Mouse (Mus musculus) cortical plate, adult 2 months (tissue): ENCODE data around the gene Cdcp2. TPM values are rescaled to one million over a fixed set of nuclear protein-coding genes. Genes with fewer than 3 reads are reported as not detected.
A peak's percentile ranks its signal among the peaks of the same experiment; 100 is the strongest.

Experiments
- H3K27ac ChIP-seq: fragments of 200-500 bp; 2 replicates; pipeline ENCODE4 v1.5.1; 2012; ENCODE audit warnings: low read length, control low read depth, inconsistent platforms; ENCODE audit not compliant: insufficient read depth
- H3K4me1 ChIP-seq: fragments of 200-500 bp; 2 replicates; pipeline ENCODE4 v1.6.1; 2011; ENCODE audit warnings: low read length; ENCODE audit not compliant: control insufficient read depth, insufficient read depth
- H3K4me3 ChIP-seq: fragments of 200-500 bp; 2 replicates; pipeline ENCODE4 v1.5.1; 2011; ENCODE audit warnings: mild to moderate bottlenecking, low read length, control low read depth; ENCODE audit not compliant: insufficient read depth
- CTCF ChIP-seq: fragments of 200-500 bp; IDR thresholded peaks from 2 replicates; pipeline ENCODE4 v1.5.1; 2011; ENCODE audit warnings: mild to moderate bottlenecking, control low read depth, low read length; ENCODE audit not compliant: insufficient read depth; ENCODE audit errors: extremely low read depth
- POLR2A ChIP-seq: fragments of 200-500 bp; IDR thresholded peaks from 2 replicates; pipeline ENCODE4 v1.6.1; 2011; ENCODE audit warnings: mild to moderate bottlenecking, low read length, control low read depth; ENCODE audit not compliant: insufficient read depth; ENCODE audit errors: extremely low read depth
- polyA plus RNA-seq: library from polyadenylated mRNA; depleted of rRNA; stranded (reverse); fragments of >200 nt; gene quantifications from 2 replicates; pipeline ENCODE4 v1.2.3, GENCODE M21; 2012

The Cdcp2 gene
- polyA plus RNA-seq, 1 experiment: not detected

- H3K27ac ChIP-seq: no peak overlapping the region
- 0 out of 2 replicates have a peak, but pooled peaks cover 2% of the 10 kb centered on the region for H3K4me1 ChIP-seq
- TF ChIP-seq CTCF: no peak
- TF ChIP-seq POLR2A: no peak
- H3K4me3 ChIP-seq: no peak overlapping the region
These were observed 32.1 kb upstream of the Cdcp2 start for GRCm38 (mm10) chr4:107064394-107065098.

GRCm38 (mm10) chr4:107066252-107067124, 30.2 kb upstream of the Cdcp2 start, which contains the start of the genes Mrpl37 and Cyb5rl:
Mrpl37 (minus strand) TSS chr4:107066868.
Cyb5rl (plus strand) TSS chr4:107066988.
- TF ChIP-seq CTCF (no peak), POLR2A (peak; percentile 95)
- H3K4me3 ChIP-seq: peak within 1 kb of the TSS; percentile 70

GRCm38 (mm10) chr4:107067151-107067840, 29.4 kb upstream of the Cdcp2 start:
- 0 out of 2 replicates have a peak, but pooled peaks cover 2% of the 10 kb centered on the region for H3K4me1 ChIP-seq
- H3K4me3 ChIP-seq: peak overlapping the region; percentile 70
- H3K27ac ChIP-seq: no peak overlapping the region
- no peak for TF ChIP-seq POLR2A
- TF ChIP-seq CTCF: no peak

More at GRCm38 (mm10) chr4:107066252-107067124, 30.2 kb upstream of the Cdcp2 start, which contains the start of the genes Mrpl37 and Cyb5rl:
- 0 out of 2 replicates have a peak, but pooled peaks cover 2% of the 10 kb centered on the region for H3K4me1 ChIP-seq
- H3K27ac ChIP-seq: no peak within 1 kb of the TSS

GRCm38 (mm10) chr4:107072343-107072742, 24.3 kb upstream of the Cdcp2 start:
- no peak for TF ChIP-seq POLR2A
- TF ChIP-seq CTCF: no peak
- no peak overlapping the region for H3K4me3 ChIP-seq
- 0 out of 2 replicates have a peak, but pooled peaks cover under 1% of the 10 kb centered on the region for H3K4me1 ChIP-seq
- no peak overlapping the region for H3K27ac ChIP-seq

GRCm38 (mm10) chr4:107075456-107075855, 21.2 kb upstream of the Cdcp2 start:
- Histone ChIP-seq H3K4me1 (no peaks in the 10 kb centered on the region), H3K4me3 (no peak overlapping the region), H3K27ac (no peak overlapping the region)
- TF ChIP-seq POLR2A (no peak), CTCF (no peak)

GRCm38 (mm10) chr4:107078894-107079293, 17.8 kb upstream of the Cdcp2 start:
- Histone ChIP-seq H3K27ac (no peak overlapping the region), H3K4me1 (no peaks in the 10 kb centered on the region), H3K4me3 (no peak overlapping the region)
- TF ChIP-seq CTCF (no peak), POLR2A (no peak)

- Histone ChIP-seq H3K4me1 (peaks cover 2% of the 10 kb centered on the region; the same call in 1 of the 2 replicates), H3K4me3 (no peak overlapping the region), H3K27ac (no peak overlapping the region)
- TF ChIP-seq POLR2A (no peak), CTCF (no peak)
These were observed 17.0 kb upstream of the Cdcp2 start for GRCm38 (mm10) chr4:107079716-107080115.

GRCm38 (mm10) chr4:107082185-107082584, 14.5 kb upstream of the Cdcp2 start:
- H3K4me1 ChIP-seq: peaks cover 2% of the 10 kb centered on the region; the same call in 1 of the 2 replicates
- H3K27ac ChIP-seq: no peak overlapping the region
- H3K4me3 ChIP-seq: no peak overlapping the region
- TF ChIP-seq CTCF: no peak
- TF ChIP-seq POLR2A: no peak

- peaks cover 2% of the 10 kb centered on the region; the same call in 1 of the 2 replicates for H3K4me1 ChIP-seq
- H3K27ac ChIP-seq: no peak overlapping the region
- no peak overlapping the region for H3K4me3 ChIP-seq
- TF ChIP-seq CTCF (no peak), POLR2A (no peak)
These were observed 13.6 kb upstream of the Cdcp2 start for GRCm38 (mm10) chr4:107083126-107083525.
